Mouse (Mus musculus) liver, postnatal 0 days (tissue): ENCODE results near the gene Ace. TPM values are rescaled to one million over a fixed set of nuclear protein-coding genes. Genes with fewer than 3 reads are reported as not detected.
A peak's percentile ranks its signal among the peaks of the same experiment; 100 is the strongest.
"Not testable (repeated sequence)": the region's sequence is repeated elsewhere in the genome, so short reads cannot be mapped to it uniquely, and the experiment has no call there.

Experiments used
- ATAC-seq: fragments of 200-750 bp; cut with Nextera tagmentation; 2 replicates; pipeline ENCODE4 v1.8.0; 2017; ENCODE audit warnings: mild to moderate bottlenecking, moderate library complexity
- DNase-seq: peaks from one replicate; pipeline ENCODE4 v3.0.0-alpha.2; 2016
- H3K27ac ChIP-seq: fragments of 300-500 bp; sonication (generic); 2 replicates; pipeline ENCODE4 v1.5.1; 2014; ENCODE audit warnings: antibody characterized with exemption, moderate library complexity, mild to moderate bottlenecking, low read depth
- H3K27me3 ChIP-seq: fragments of 300-500 bp; sonication (generic); 2 replicates; pipeline ENCODE4 v1.6.1; 2014; ENCODE audit warnings: low read length, control low read depth, mixed read lengths; ENCODE audit not compliant: insufficient read depth
- H3K36me3 ChIP-seq: fragments of 300-500 bp; sonication (generic); replicated peaks from 2 replicates; pipeline ENCODE4 v1.6.1; 2014; ENCODE audit warnings: mild to moderate bottlenecking, control low read depth, low read length, moderate library complexity, mixed read lengths; ENCODE audit not compliant: insufficient read depth
- H3K4me1 ChIP-seq: fragments of 300-500 bp; sonication (generic); 2 replicates; pipeline ENCODE4 v1.6.1; 2014; ENCODE audit warnings: antibody characterized with exemption, mild to moderate bottlenecking, control low read depth; ENCODE audit not compliant: insufficient read depth
- H3K4me2 ChIP-seq: fragments of 300-500 bp; sonication (generic); 2 replicates; pipeline ENCODE4 v1.6.1; 2014; ENCODE audit warnings: low read depth, mild to moderate bottlenecking, low read length, moderate library complexity, mixed read lengths
- H3K4me3 ChIP-seq: fragments of 300-500 bp; sonication (generic); 2 replicates; pipeline ENCODE4 v1.5.1; 2014; ENCODE audit warnings: low read depth, low read length
- H3K9ac ChIP-seq: fragments of 300-500 bp; sonication (generic); replicated peaks from 2 replicates; pipeline ENCODE4 v1.6.1; 2014; ENCODE audit warnings: mild to moderate bottlenecking, moderate library complexity
- H3K9me3 ChIP-seq: fragments of 300-500 bp; sonication (generic); 2 replicates; pipeline ENCODE4 v1.6.1; 2016; ENCODE audit warnings: mild to moderate bottlenecking, control low read depth, low read length, mixed read lengths
- CTCF ChIP-seq: sonication (generic); IDR thresholded peaks from 2 replicates; pipeline ENCODE4 v1.5.1; 2016; ENCODE audit warnings: antibody characterized with exemption, low read depth
- EP300 ChIP-seq: IDR thresholded peaks from 2 replicates; pipeline ENCODE4 v1.6.1; 2016; ENCODE audit warnings: antibody characterized with exemption, low read depth, mild to moderate bottlenecking
- WGBS: fragments of 180-500 bp; shearing (Covaris S2); extraction: QIAGEN DNeasy Blood & Tissue Kit; methylation state at CpG from one replicate; pipeline ENCODE4 v1.1.7; 2014; ENCODE audit not compliant: insufficient replicate concordance; 5-methylcytosine and 5-hydroxymethylcytosine counted together
- polyA plus RNA-seq: library from polyadenylated mRNA; unstranded; fragments of >200 nt; fragmentation: Nextera tagmentation; extraction: Ambion mirVana; gene quantifications from 2 replicates; pipeline ENCODE4 v1.2.1, GENCODE M21; 2015

Gene Ace
- polyA plus RNA-seq, 1 experiment from 2014 or later = 0.07 TPM

GRCm38 (mm10) chr11:106013556-106014225, 45.9 kb downstream of the Ace start:
- DNase-seq = no peak
- TF ChIP-seq CTCF (no peak), EP300 (no peak)

GRCm38 (mm10) chr11:106016440-106016839, 48.7 kb downstream of the Ace start:
- ATAC-seq (no peak), DNase-seq (no peak)
- H3K27me3 ChIP-seq = peaks cover 86% of the 10 kb centered on the region
- WGBS = 70% methylated on average over 5 of the region's 5 CpGs
- H3K36me3 ChIP-seq = no peaks in the 10 kb centered on the region
- no peaks in the 10 kb centered on the region for H3K9me3 ChIP-seq
- H3K4me2 ChIP-seq = no peak overlapping the region
- TF ChIP-seq EP300 (no peak), CTCF (no peak)
- H3K4me3 ChIP-seq = no peak overlapping the region
- 0 out of 2 replicates have a peak, but pooled peaks cover 3% of the 10 kb centered on the region for H3K4me1 ChIP-seq
- no peak overlapping the region for H3K9ac ChIP-seq
- no peak overlapping the region for H3K27ac ChIP-seq

More at GRCm38 (mm10) chr11:106013556-106014225, 45.9 kb downstream of the Ace start:
- no peak overlapping the region for H3K9ac ChIP-seq
- no peak overlapping the region for H3K4me3 ChIP-seq
- no peaks in the 10 kb centered on the region for H3K4me1 ChIP-seq
- H3K4me2 ChIP-seq = no peak overlapping the region
- H3K9me3 ChIP-seq = no peaks in the 10 kb centered on the region
- H3K36me3 ChIP-seq = no peaks in the 10 kb centered on the region
- ATAC-seq = no peak
- H3K27me3 ChIP-seq = peaks cover 86% of the 10 kb centered on the region
- 57% methylated on average over 11 of the region's 11 CpGs for WGBS
- H3K27ac ChIP-seq = no peak overlapping the region

GRCm38 (mm10) chr11:106020051-106020763, 52.5 kb downstream of the Ace start:
- no peak for DNase-seq
- H3K36me3 ChIP-seq = no peaks in the 10 kb centered on the region
- H3K4me2 ChIP-seq = no peak overlapping the region
- no peak for ATAC-seq
- no peak for TF ChIP-seq CTCF
- H3K4me3 ChIP-seq = no peak overlapping the region
- H3K9ac ChIP-seq = no peak overlapping the region
- peaks cover 86% of the 10 kb centered on the region for H3K27me3 ChIP-seq
- 0 out of 2 replicates have a peak, but pooled peaks cover 3% of the 10 kb centered on the region for H3K4me1 ChIP-seq
- no peaks in the 10 kb centered on the region for H3K9me3 ChIP-seq
- 3% methylated on average over 50 of the region's 50 CpGs for WGBS
- H3K27ac ChIP-seq = no peak overlapping the region

- no peak for ATAC-seq
- WGBS = 58% methylated on average over 3 of the region's 3 CpGs
- no peak for TF ChIP-seq CTCF
- TF ChIP-seq EP300 = no peak
- H3K4me1 ChIP-seq = 0 out of 2 replicates have a peak, but pooled peaks cover 3% of the 10 kb centered on the region
- DNase-seq = no peak
- peaks cover 57% of the 10 kb centered on the region for H3K27me3 ChIP-seq
- H3K4me3 ChIP-seq = no peak overlapping the region
- no peak overlapping the region for H3K27ac ChIP-seq
- no peak overlapping the region for H3K9ac ChIP-seq
- H3K9me3 ChIP-seq = no peaks in the 10 kb centered on the region
- H3K4me2 ChIP-seq = no peak overlapping the region
- H3K36me3 ChIP-seq = peaks cover 6% of the 10 kb centered on the region; the same call in 1 of the 2 replicates
Observed at GRCm38 (mm10) chr11:106025774-106026173, 58.0 kb downstream of the Ace start.

- Histone ChIP-seq H3K9ac (no peak overlapping the region), H3K27ac (no peak overlapping the region), H3K9me3 (no peaks in the 10 kb centered on the region), H3K4me1 (0 out of 2 replicates have a peak, but pooled peaks cover 3% of the 10 kb centered on the region), H3K4me3 (no peak overlapping the region), H3K27me3 (peaks cover 49% of the 10 kb centered on the region), H3K36me3 (peaks cover 6% of the 10 kb centered on the region; the same call in 1 of the 2 replicates), H3K4me2 (no peak overlapping the region)
- ATAC-seq (peak; percentile 54), DNase-seq (peak; percentile 78)
- WGBS = 27% methylated on average over 10 of the region's 11 CpGs
- TF ChIP-seq CTCF (peak; percentile 84), EP300 (no peak)
Observed at GRCm38 (mm10) chr11:106026465-106027151, 58.9 kb downstream of the Ace start.

GRCm38 (mm10) chr11:106027607-106028006, 59.9 kb downstream of the Ace start:
- no peak for DNase-seq
- Histone ChIP-seq H3K9ac (no peak overlapping the region), H3K4me1 (0 out of 2 replicates have a peak, but pooled peaks cover 3% of the 10 kb centered on the region), H3K4me2 (no peak overlapping the region), H3K36me3 (peaks cover 6% of the 10 kb centered on the region; the same call in 1 of the 2 replicates), H3K9me3 (no peaks in the 10 kb centered on the region), H3K27ac (no peak overlapping the region), H3K27me3 (peaks cover 39% of the 10 kb centered on the region), H3K4me3 (no peak overlapping the region)
- WGBS = 87% methylated on average over 5 of the region's 5 CpGs
- ATAC-seq = peak; percentile 17
- TF ChIP-seq CTCF (no peak), EP300 (no peak)

GRCm38 (mm10) chr11:106032074-106032473, 64.3 kb downstream of the Ace start:
- H3K9ac ChIP-seq = not testable (repeated sequence)
- H3K4me2 ChIP-seq = peak overlapping the region; percentile 45
- WGBS = 18% methylated on average over 7 of the region's 25 CpGs

More at GRCm38 (mm10) chr11:106032074-106032473, 64.3 kb downstream of the Ace start:
- H3K27ac ChIP-seq, H3K27me3 ChIP-seq, ATAC-seq, H3K36me3 ChIP-seq, H3K9me3 ChIP-seq, H3K4me1 ChIP-seq, DNase-seq: not testable (repeated sequence)
- peak overlapping the region; percentile 42 for H3K4me3 ChIP-seq
